Mouse (Mus musculus) neural tube, embryonic 14.5 days (tissue): Measurements from ENCODE around the gene En2. TPM values are rescaled to one million over a fixed set of nuclear protein-coding genes. Genes with fewer than 3 reads are reported as not detected.

Experiments used
- ATAC-seq: fragments of 200-750 bp; cut with Nextera tagmentation; 2 replicates; pipeline ENCODE4 v1.8.0; 2017; ENCODE audit warnings: low read depth, mild to moderate bottlenecking, moderate TSS enrichment, moderate library complexity
- H3K27ac ChIP-seq: fragments of 300-500 bp; sonication (generic); 2 replicates; pipeline ENCODE4 v1.5.1; 2014; ENCODE audit warnings: low read depth, mild to moderate bottlenecking, control low read depth, low read length, moderate library complexity, mixed read lengths
- H3K27me3 ChIP-seq: fragments of 300-500 bp; sonication (generic); 2 replicates; pipeline ENCODE4 v1.6.1; 2014; ENCODE audit warnings: low read length; ENCODE audit not compliant: control insufficient read depth, insufficient read depth
- H3K36me3 ChIP-seq: fragments of 300-500 bp; sonication (generic); 2 replicates; pipeline ENCODE4 v1.6.1; 2014; ENCODE audit warnings: low read length, mixed read lengths; ENCODE audit not compliant: control insufficient read depth, insufficient read depth
- H3K4me1 ChIP-seq: fragments of 300-500 bp; sonication (generic); 2 replicates; pipeline ENCODE4 v1.6.1; 2014; ENCODE audit warnings: low read length; ENCODE audit not compliant: control insufficient read depth, insufficient read depth
- H3K4me2 ChIP-seq: fragments of 300-500 bp; sonication (generic); 2 replicates; pipeline ENCODE4 v1.6.1; 2014; ENCODE audit warnings: mild to moderate bottlenecking, low read depth, low read length, control low read depth
- H3K4me3 ChIP-seq: fragments of 300-500 bp; sonication (generic); 2 replicates; pipeline ENCODE4 v1.5.1; 2014; ENCODE audit warnings: low read depth, low read length, control low read depth, mixed read lengths
- H3K9ac ChIP-seq: fragments of 300-500 bp; sonication (generic); replicated peaks from 2 replicates; pipeline ENCODE4 v1.6.1; 2014; ENCODE audit warnings: low read depth, mild to moderate bottlenecking, control low read depth, low read length, mixed read lengths
- H3K9me3 ChIP-seq: fragments of 300-500 bp; sonication (generic); 2 replicates; pipeline ENCODE4 v1.6.1; 2016; ENCODE audit warnings: low read length; ENCODE audit not compliant: control insufficient read depth
- WGBS: fragments of 180-500 bp; shearing (Covaris S2); extraction: QIAGEN DNeasy Blood & Tissue Kit; methylation state at CpG from one replicate; pipeline ENCODE4 v1.1.7; 2014; 5-methylcytosine and 5-hydroxymethylcytosine counted together
- polyA plus RNA-seq: library from polyadenylated mRNA; unstranded; fragments of >200 nt; fragmentation: Nextera tagmentation; extraction: Ambion mirVana; gene quantifications from 2 replicates; pipeline ENCODE4 v1.2.1, GENCODE M21; 2014

En2 gene
- not detected in 2 replicates for polyA plus RNA-seq

DNA sequence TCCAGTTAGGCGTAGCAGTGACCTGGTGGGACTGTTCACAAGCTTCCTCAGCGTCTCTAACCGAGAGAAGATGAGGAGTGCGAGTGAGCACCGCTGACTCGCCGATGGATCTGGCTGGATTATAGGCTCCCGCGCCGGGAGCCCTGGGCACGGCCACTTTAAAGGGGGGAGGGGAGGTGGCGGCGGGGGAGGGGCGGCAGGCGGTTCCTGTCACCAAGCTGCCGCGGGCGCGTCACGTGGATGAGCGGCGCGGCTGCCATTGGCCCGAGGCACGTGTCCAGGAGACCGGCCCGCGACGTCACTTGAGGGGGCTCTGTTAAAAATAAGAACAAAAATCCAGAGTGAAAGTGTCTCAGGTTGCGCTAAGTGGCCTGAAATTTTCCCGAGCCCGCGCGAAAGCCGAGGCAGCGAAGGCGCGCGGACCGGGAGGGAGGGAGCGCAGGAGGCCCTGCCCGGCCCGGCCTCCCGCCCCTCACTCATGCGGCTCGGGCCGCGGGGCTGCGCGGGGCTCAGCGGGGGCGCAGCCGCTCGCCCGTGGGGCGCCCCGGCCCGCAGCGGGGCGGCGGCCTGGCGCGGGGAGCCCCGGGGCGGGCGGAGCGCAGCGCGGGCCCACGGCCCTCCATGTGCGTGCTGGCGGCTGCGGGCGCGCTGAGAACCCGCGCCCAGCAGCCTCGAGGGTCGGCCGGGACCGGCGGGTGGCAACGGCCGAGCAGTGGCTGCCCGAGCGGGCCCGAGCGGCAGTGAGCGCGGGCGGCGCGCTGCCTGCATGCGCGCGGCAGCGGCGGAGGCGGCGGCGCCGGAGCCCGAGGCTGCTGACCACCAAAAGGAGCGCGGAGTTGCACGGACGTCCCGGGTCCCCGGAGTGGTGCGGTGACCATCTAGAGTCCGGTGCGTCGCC is at the start of gene En2:
Gene En2, plus strand, starts transcription at position 337 of the 898 bp plus-strand sequence.
- Histone ChIP-seq H3K27ac (no peak within 1 kb of the TSS), H3K4me3 (peak within 1 kb of the TSS; percentile 32), H3K27me3 (peaks cover 67% of the 10 kb centered on the region), H3K9ac (no peak within 1 kb of the TSS; the same call in 1 of the 2 replicates), H3K9me3 (no peaks in the 10 kb centered on the region), H3K4me1 (peaks cover 15% of the 10 kb centered on the region), H3K36me3 (no peaks in the 10 kb centered on the region), H3K4me2 (peak within 1 kb of the TSS; percentile 59)
- peak; percentile 62; the same call in 1 of the 2 replicates for ATAC-seq
- under 1% methylated on average over 95 of the region's 113 CpGs for WGBS

DNA sequence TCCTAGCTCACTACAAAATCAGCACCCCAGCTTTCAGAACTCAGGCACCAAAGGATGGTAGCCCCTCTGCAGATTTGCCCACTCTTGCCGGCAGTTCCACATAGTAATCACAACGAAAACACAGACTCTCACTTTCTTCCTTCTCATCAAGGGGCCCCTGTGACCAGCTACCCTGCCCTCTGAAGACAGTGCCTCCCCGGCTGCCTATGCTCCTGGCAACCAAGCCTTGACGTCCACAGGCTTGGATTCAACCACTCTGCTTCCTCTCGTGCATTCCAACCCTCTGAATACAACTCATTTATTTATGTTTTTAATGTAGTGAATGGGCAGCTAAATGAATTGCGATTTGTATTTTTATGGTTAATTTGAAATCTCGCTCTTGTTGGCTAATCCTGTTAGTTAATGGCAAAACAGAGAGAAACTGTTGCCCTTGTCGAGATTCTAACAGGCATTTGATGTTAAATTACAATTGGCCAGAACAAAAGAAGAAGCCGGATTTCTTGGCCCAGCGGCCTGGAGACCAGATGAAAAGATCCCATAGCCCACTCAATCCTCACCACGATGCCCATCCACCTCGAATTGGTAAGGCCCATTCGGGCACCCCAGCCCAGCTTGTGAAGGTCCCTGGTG is 48.1 kb upstream of the En2 start:
- Histone ChIP-seq H3K4me2 (no peak overlapping the region), H3K4me1 (no peaks in the 10 kb centered on the region), H3K27me3 (peaks cover 42% of the 10 kb centered on the region), H3K4me3 (no peak overlapping the region), H3K9me3 (no peaks in the 10 kb centered on the region), H3K36me3 (no peaks in the 10 kb centered on the region), H3K9ac (no peak overlapping the region), H3K27ac (no peak overlapping the region)
- no peak for ATAC-seq
- 3% methylated on average over 13 of the region's 13 CpGs for WGBS

DNA sequence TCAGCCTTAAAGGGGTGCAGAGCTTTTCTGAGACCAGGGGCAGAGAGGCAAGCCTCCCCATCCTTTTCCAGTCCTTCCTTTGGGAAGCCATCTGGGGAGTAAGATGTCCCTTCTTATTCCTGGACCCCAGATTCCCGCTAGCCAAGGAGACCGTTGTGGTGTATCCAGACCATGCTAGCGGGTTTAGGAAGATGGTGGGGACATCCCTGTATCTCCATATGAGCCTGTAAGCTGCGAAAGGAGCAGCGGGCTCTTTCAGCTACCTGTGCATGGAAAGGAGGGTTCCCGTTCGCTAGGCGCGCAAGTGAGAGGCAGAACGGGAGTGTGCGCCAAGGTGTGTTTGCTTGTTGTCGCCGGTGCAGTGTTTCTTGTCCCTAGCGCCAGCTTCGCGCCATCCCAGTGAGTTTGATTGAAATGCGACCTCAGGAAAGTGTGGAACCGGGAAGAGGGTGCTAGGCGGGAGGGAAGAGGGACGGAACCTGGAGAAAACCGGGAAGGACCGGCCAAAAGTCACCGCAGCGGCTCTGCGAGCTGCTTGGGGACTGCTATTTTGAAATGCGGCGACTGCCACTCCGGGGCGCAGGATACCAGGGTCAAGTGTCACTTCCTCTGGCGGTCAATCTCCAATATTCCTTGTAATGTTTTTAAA is 47.5 kb upstream of the En2 start:
- ATAC-seq = no peak
- under 1% methylated on average over 30 of the region's 30 CpGs for whole genome bisulfite sequencing
- H3K4me1 ChIP-seq = no peaks in the 10 kb centered on the region
- H3K4me3 ChIP-seq = peak overlapping the region; percentile 5; the same call in 1 of the 2 replicates
- no peaks in the 10 kb centered on the region for H3K36me3 ChIP-seq
- no peaks in the 10 kb centered on the region for H3K9me3 ChIP-seq
- peak overlapping the region; percentile 28 for H3K4me2 ChIP-seq
- no peak overlapping the region for H3K9ac ChIP-seq
- H3K27me3 ChIP-seq = peaks cover 46% of the 10 kb centered on the region
- no peak overlapping the region for H3K27ac ChIP-seq

DNA sequence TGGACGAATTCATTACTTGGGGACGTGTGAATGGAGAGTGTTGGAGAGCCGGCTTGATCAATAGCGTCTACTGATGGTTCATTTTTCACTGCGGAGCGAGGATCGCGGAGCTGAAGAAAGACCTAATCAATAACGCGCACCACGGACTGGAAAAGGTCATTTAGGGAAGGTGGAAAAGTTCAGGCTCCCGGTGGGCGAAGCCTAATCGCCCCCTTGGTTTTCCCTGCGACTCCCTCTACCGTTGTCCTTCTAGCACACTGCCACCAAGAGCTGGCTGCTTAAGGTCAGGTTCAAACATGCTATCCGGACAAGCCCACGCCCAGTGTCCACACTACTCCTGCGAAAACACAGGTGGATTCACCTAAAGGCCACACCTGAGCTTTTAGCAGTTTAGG is 47.0 kb upstream of the En2 start:
- WGBS = 1% methylated on average over 19 of the region's 19 CpGs
- no peak overlapping the region for H3K9ac ChIP-seq
- peaks cover 50% of the 10 kb centered on the region for H3K27me3 ChIP-seq
- ATAC-seq = no peak
- H3K4me3 ChIP-seq = peak overlapping the region; percentile 5; the same call in 1 of the 2 replicates
- H3K36me3 ChIP-seq = no peaks in the 10 kb centered on the region
- H3K9me3 ChIP-seq = no peaks in the 10 kb centered on the region
- H3K27ac ChIP-seq = no peak overlapping the region
- H3K4me2 ChIP-seq = peak overlapping the region; percentile 28
- H3K4me1 ChIP-seq = no peaks in the 10 kb centered on the region

DNA sequence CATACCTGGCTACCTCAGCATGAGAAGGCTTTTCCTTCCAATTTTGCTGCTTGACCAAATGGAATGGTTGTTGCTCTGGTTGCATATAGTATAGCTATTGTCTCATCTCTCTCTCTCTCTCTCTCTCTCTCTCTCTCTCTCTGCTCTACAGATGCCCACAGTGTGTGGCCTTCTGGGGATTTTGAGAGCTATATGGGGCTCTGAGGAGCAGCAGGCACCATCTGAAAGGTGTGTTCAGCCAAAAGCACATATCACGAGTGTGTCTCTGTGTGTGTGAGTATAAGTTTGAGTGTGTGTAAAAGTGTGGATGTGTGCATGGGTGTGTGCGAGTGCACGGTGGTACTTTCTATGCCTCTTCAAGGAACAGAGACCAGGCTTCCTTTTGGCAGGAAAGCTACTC is 45.9 kb upstream of the En2 start:
- Histone ChIP-seq H3K4me2 (no peak overlapping the region), H3K27ac (no peak overlapping the region), H3K27me3 (peaks cover 54% of the 10 kb centered on the region), H3K9ac (no peak overlapping the region), H3K9me3 (no peaks in the 10 kb centered on the region), H3K4me1 (no peaks in the 10 kb centered on the region), H3K36me3 (no peaks in the 10 kb centered on the region), H3K4me3 (no peak overlapping the region)
- no peak for ATAC-seq
- 23% methylated on average over 3 of the region's 3 CpGs for WGBS

DNA sequence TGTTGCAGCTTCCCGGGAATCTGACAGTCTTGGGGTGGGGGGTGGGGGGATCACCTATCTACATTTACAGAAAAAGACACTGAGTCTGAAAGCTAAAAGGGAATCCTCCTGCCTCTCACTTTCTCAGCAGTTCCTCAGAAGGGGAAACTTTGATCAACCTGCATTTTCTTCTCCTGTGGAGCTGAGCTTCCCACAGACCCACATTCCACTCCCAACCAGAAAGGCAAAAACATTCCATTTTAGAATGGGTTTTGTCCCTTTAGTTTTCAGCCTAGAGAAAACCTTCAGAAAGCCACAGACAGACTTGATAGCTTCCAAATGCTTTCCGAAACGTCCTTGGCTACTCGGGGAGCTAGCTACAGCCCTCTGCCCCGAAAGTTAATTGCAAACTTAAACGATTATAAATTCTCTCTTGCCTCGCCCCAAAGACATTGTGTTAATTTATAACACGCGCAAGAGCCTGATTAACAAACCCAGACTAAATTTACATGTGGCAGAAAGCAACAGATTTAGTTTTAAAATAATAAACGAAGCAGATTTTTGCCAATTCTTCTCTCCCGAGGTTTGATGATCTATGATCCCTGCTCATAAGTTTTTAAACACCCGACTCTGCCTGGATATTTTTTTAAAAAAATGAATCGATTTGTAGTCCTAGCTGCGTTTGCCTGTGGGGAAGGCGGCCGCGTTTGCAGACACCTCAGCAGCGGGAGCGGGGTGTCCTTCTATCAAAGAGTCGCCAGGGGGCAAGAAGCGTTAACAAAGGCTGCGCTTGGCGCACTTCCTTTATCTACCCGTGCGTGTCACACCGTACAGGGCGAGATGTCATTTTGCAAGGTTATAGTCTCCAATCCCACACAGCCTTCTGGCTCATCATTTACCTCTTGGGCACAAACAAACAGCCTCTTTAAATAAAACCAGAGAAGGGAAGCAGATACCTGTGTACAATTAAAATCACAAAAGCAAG is 42.7 kb upstream of the En2 start:
- WGBS = 1% methylated on average over 27 of the region's 27 CpGs
- H3K27me3 ChIP-seq = peaks cover 59% of the 10 kb centered on the region

DNA sequence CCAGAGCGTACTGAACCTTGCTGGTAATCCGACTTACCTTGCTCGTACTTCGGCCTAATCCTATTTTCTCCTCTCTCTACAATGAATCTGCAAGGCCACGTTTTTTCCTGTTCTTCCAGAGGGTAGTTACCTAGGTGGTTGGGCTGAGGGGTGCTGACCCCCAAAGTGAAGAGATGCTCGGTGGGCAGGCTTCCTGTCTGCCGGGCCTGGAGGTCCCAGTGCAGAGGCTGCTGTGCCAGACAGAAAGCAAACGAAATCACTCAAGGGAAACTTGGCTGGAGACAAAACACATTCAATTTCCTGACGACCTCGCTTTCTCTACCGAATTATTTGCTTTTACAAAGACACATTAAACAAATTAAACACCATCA is 42.1 kb upstream of the En2 start:
- Histone ChIP-seq H3K27me3 (peaks cover 57% of the 10 kb centered on the region), H3K4me1 (no peaks in the 10 kb centered on the region), H3K27ac (no peak overlapping the region), H3K9ac (no peak overlapping the region), H3K4me3 (peak overlapping the region; percentile 2; the same call in 1 of the 2 replicates), H3K9me3 (no peaks in the 10 kb centered on the region), H3K36me3 (no peaks in the 10 kb centered on the region), H3K4me2 (no peak overlapping the region)
- 0 out of 2 replicates have a peak, but pooled peaks have one; percentile 21 for ATAC-seq
- WGBS = under 1% methylated on average over 11 of the region's 11 CpGs

More for the DNA sequence above, 42.7 kb upstream of the En2 start:
- H3K4me3 ChIP-seq = peak overlapping the region; percentile 2; the same call in 1 of the 2 replicates
- H3K4me2 ChIP-seq = no peak overlapping the region
- peak; percentile 88 for ATAC-seq
- no peaks in the 10 kb centered on the region for H3K9me3 ChIP-seq
- H3K36me3 ChIP-seq = no peaks in the 10 kb centered on the region
- no peaks in the 10 kb centered on the region for H3K4me1 ChIP-seq
- no peak overlapping the region for H3K9ac ChIP-seq
- no peak overlapping the region for H3K27ac ChIP-seq
